Mouse (Mus musculus) kidney, postnatal 14 days (tissue): ENCODE measurements around the gene Lyplal1.

Experiments
- DNase-seq: peaks from one replicate; pipeline ENCODE4 v3.0.0; 2022; ENCODE audit warnings: mixed read lengths

Gene Lyplal1

DNA sequence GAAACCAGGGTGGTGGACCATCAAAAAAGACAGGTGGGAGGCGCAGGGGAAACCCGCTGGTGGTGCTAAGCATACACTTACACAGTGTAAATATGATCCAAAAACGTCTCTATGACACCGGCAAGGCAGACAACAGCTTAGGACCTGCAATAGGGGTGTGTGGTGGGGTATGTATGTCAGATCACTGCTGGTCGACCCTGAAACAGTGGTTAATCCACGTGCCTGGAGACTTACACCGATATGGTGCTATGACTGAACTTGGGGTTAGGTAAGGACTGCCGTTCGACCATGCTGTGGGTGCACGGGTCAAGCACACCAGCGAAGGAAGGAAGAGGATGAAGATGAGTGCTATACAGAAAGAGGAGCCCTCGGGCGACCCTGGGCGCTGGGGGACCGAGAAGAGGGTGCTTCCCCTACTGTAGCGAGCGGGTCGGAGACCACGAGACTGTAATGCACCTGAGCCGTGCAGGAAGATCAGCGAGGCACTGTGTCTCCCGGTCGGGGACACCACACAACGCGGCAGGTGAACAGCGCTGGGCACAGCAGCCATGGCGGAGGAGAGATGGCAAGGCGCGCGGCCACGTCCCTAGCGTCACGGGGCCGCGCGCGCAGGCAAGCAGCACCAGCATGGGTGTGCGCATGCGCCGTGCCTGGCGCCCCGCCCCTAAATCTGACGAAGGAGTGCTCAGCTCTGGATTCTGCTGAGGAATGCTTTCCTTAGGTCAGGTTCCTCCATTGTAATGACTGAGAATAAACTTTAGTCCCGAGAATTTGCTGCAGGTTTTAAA, at the start of gene Lyplal1:
Lyplal1 (minus strand) TSS at position 610 of the 788 bp plus-strand sequence.
- peak; percentile 97 for DNase-seq

GRCm38 (mm10) chr1:186163616-186164015, 46.5 kb upstream of the Lyplal1 start:
- DNase-seq: no peak

DNA sequence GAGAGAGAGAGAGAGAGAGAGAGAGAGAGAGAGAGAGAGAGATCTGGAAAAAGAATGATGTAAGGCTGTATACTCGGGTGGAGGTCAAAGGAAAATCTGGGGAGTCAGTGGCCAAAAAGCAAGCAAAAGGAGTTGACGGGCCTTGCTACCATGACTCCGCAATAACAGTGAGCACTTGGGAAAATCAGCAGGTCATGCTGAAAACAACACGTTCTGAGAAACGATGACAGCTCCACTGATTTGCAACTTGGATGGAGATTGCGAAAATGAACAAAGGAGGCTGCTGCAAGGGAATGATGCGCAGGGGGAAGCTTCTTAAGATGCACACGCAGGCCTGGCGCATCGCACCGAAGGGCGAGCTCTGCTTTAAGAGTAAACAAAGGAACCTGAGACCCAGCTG, 46.1 kb upstream of the Lyplal1 start:
- DNase-seq: peak; percentile 1

- DNase-seq: no peak
Measured at GRCm38 (mm10) chr1:186150376-186150775, 33.3 kb upstream of the Lyplal1 start.

DNA sequence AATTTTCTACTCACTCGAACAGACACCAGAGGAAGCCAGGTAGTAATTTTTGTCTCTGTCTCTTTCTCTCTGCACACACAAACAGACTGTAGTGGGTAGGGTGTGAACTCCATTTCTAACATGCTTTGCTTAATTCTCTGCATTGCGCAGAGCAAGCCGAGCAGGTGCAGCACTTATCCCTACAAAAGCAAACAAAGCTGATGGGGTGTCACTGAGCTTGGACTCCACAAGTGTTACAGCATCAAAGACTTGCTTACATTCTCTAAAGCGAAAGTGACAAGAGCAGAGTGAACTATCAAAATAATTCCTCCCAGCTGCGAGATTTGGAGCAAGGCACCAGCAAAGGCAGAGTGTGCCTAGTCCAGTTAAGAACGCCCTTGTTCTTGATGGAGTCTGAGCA, 28.3 kb upstream of the Lyplal1 start:
- no peak for DNase-seq

GRCm38 (mm10) chr1:186140191-186140590, 23.1 kb upstream of the Lyplal1 start:
- peak; percentile 37 for DNase-seq

DNA sequence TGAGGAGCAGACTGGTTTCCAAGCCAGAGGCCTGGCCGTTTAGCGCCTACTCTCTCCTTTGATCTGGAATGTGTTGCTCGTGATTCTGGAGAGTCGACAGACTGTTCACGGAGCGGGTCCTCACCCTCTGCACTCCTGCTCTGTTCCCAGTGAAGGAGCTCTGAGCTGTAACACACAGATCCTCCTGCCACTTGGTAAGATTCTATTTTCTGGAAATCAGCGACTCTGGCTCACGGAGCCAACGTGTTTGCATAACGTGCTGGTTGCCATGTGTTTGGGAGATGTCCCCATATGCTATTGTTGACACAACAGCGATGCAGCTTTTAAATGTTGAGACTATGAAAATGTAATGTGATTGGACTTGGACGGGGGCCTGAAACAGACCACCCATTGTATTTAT, 20.8 kb upstream of the Lyplal1 start:
- DNase-seq: no peak

GRCm38 (mm10) chr1:186136636-186137380, 19.7 kb upstream of the Lyplal1 start:
- peak; percentile 52 for DNase-seq

- no peak for DNase-seq
Measured at GRCm38 (mm10) chr1:186131465-186131864, 14.4 kb upstream of the Lyplal1 start.

GRCm38 (mm10) chr1:186128940-186129339, 11.8 kb upstream of the Lyplal1 start:
- DNase-seq: no peak

DNA sequence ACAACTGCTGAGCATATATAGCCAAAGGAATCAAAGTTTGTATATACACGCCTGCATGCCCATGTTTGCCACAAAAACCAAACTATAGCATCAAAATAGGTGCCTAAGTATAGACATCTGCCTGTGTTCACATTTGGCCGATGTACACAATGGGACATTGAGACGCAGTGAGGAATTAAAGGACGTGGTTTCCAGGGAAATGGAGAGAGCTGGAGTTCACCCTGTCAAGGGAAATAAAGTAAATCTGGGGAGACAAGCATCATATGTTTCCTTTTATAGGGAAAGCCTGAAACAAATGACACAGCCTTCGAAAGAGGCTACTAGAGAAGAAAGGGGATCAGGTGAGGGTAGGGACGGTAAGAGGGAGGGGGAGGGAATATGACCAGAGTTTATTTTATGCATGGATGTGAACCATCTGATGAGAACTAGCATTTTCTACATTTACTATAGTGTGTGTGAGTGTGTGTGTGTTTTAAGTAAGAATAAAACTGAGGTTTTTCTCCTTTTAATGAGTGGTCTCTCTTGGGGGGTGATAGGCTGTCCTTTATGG, 9.3 kb upstream of the Lyplal1 start:
- DNase-seq: no peak

DNA sequence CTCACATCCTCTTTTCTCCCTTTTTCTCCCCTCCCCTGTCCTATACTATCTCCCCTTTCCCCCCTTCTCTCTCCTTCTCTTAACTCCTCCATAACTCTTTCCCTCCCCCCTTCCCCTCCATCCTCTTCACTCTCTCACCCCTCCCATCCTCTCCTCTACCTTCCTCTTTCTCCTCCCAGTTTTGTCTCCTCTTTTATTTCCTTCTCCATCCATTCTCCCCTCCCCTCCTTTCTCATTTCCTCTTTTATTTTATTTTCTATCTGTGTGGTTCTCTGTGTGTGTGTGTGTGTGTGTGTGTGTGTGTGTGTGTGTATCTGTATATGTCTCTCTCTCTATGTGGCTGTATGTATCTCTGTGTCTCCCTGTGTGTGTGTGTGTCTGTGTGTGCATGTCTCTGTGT, 6.6 kb upstream of the Lyplal1 start:
- DNase-seq: no peak

DNA sequence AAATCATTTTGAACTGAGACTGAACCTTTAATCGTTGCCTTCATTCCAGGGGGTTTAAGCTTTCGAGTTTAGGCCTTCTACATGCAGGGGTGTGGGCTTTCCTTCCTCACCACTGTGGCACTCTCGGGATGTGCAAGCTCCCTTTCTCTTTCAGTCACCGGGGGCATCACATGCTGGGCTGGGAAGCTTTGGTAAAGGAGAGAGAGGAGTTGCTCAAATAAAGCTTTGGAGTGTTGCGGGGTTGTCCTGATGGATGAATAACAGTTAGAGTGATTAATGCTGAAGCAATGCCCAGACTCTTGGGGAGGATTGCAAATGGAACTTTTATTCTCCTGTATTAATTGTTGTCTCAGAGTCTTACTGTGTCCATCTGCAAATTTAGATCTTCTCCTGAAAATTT, 2.7 kb upstream of the Lyplal1 start:
- DNase-seq: no peak

GRCm38 (mm10) chr1:186116086-186116600, 967 bp downstream of the Lyplal1 start:
- no peak for DNase-seq

- DNase-seq: no peak
Measured at GRCm38 (mm10) chr1:186102313-186102712, 14.8 kb downstream of the Lyplal1 start.

DNA sequence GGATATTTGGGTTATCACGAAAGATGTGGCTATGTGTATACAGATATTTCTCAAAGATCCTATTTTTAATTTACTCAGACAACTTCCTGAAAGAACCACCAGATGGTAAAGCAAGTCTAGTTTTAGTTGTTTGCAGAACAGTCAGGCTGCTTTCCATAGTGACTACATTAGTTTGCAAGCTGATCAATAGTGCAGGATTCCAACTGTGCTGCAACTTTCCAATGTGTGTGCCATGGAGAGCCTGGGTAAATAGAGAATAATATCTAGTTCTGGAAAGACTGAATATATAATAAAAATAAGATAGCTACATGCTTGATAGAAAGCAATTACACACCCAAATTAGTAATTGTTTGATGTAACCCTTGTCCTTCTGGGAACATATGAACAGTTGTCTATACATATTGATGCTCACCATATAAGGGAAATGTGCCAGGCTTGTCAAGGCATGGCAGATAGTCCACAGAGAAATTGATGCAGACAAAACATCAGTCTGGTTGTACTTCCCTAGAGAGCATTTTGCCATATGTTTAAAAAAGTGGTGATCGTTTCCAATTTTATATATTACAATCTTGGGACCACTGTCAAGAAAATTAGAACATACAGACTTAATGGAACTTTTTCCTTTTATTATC, 50.7 kb downstream of the Lyplal1 start:
- no peak for DNase-seq

DNA sequence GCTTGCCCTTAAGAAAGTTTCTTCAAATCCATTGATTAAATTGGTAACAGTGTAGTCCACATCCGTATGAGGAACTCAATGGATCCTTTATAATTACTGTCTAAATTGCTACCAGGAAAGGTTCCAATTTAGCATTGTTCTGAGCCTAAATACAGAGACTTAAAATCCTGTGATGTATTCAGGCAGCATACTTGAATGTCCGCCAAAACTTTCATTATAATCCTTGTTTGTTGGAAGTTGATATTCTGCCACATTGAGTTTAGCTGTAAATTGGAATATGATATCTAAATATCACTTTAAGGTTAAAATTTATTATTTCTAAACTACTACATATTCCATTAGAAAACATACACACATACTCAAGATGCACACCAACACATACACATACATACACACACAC, 57.1 kb downstream of the Lyplal1 start:
- no peak for DNase-seq

GRCm38 (mm10) chr1:186054227-186054626, 62.9 kb downstream of the Lyplal1 start:
- DNase-seq: no peak

DNA sequence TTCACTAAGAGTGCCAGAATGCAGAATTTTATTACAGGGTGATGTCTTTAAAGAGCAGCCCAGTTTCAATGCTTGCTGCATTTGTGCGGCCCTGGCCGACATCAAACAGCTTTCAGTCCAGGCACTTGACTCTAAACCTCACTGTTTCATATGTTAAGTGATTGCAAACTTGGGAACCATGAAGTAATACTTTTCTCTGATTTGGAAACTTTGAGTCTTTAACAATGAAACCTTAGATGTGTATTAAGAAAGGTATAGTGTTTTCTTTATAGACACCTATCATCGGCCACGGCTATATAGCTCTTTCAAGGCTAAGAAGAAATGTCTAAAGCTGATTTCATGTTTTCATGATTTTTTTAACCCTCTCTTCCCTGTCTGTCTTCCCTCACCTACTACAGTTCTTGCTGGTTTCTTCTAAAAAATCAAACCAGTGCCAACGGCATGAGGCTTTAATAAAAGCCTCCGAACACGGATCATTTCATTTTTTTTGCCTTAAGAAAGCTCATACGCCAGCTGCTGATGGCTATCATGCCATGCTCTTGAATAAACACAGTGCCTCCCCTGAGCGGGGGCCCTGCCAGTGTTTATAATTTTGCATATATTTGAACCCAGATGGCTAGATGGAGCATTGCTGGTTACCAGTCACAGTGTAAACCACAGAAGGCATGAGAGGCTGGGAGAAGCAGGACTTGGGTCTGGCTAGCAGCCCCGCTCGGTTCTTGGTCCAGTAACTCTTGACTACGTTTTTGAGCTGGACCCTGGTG, 63.6 kb downstream of the Lyplal1 start:
- no peak for DNase-seq

DNA sequence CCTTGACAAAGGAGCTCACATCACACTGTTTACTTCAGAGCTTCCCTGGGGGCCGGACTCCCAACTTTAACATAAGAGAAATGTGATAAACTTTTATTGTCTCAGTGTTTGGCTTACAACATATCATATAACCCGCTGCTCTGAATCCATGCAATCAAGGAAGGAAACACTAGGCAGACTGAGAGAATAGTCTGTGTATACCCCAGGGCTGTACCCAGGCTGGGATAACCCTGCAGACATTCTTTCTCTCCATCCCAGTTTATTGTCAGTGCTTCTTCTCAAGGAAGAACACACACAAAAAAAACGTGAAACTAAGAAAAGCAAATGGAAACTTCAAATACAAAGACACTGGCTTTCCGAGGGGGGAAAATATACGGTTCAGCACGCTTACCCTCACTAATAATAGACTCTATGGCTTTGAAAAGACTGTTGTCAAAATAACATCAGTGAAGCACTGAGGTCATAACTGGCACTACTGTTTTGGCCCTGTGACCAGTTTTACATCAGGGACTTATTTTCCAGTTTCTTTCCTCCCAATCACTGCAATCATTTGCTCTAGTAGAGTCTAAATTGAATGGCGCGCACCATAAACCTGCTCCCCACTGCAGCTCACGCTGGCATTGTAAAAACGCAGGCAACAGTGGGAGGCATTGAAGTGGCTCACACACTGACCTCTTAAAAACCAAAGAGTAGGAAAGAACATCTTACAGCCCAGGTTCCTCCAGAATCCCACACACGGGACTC, 73.2 kb downstream of the Lyplal1 start:
- no peak for DNase-seq

- peak; percentile 2 for DNase-seq
Measured at GRCm38 (mm10) chr1:186041841-186042240, 75.3 kb downstream of the Lyplal1 start.
